Mouse (Mus musculus): ENCODE data around the gene Use1.
"Not testable (repeated sequence)": the region's sequence is repeated elsewhere in the genome, so short reads cannot be mapped to it uniquely, and the experiment has no call there.

The Use1 gene

DNA sequence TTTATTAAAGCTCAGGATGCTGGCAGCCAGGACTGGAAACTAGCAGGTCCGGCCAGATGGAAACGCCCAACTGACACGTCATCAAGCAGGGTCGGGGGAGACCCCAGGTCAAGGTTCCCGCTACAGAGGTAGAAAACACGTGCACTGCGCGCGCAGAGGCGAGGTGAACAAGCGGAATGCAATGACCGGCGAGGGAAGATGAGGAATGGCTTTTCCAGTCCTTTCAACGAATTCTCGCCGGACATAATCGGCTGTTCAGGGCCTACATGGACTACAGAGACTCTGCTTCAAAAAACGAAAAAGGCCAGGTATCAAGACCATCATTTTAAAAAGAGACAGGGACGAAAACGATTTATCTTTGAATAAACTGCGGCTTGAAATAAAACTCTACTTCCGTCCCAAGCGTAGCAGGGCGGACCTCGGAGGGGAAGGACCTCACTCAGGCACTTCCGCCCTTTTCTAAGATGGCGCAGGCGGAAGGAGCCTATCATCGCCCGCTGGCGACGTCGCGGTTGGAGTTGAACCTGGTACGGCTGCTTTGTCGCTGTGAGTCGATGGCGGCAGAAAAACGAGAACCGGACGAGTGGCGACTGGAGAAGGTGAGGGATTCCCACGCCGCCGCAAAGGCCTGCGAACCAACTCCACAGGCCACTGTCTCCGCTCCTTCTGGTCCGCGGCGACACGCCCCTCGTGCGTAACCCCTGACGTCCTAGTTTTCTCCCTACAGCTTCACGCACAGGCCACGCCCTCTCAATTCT, at the start of gene Use1:
Gene Use1 (plus strand): TSS at position 78 of the 758 bp plus-strand sequence.
- peak; percentile 88 for DNase-seq (ENCODE audit: low spot score)

- not testable (repeated sequence) for DNase-seq (ENCODE audit: low spot score)
These were observed 48.0 kb upstream of the Use1 start for GRCm38 (mm10) chr8:71318610-71319009.

- DNase-seq (ENCODE audit: low spot score): not testable (repeated sequence)
These were observed 46.9 kb upstream of the Use1 start for GRCm38 (mm10) chr8:71319760-71320159.

DNA sequence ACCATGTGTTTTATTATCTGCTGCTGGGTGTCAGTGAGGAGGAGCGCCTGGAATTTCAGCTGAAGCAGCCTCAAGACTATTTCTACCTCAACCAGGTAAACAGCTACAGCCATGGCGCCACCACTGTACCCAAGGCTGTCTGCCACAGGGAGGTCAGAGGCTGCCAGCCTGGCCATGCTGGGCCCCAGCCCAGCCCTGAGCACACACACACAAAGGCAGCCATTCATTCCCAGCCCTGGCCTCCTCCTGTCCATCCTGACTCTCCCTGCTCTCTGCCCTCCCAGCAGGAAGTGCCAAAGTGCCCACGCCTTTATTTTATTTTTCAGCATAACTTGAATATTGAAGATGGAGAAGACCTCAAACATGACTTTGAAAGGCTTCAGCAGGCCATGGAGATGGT, 43.7 kb upstream of the Use1 start:
- DNase-seq (ENCODE audit: low spot score): no peak

DNA sequence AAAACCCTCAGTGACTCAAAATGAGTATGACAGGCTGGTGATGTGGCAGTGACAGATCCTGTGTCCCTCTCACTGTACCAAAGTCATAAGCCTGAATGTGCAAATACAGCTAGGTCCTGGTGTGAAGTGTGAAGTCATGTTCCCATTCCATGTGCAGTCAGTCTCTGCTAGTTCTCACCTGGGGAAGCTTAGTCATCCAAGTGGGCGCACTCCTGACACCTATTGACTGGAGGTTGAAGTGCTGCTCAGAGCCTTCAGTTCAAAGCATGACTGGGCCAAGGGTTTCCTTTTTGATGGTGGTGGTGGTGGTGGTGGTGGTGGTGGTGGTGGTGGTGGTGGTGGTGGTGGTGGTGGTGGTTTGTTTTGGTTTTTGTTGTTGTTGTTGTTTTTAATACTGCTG, 41.8 kb upstream of the Use1 start:
- DNase-seq (ENCODE audit: low spot score): no peak

GRCm38 (mm10) chr8:71337834-71338233, 28.8 kb upstream of the Use1 start:
- DNase-seq (ENCODE audit: low spot score): not testable (repeated sequence)

DNA sequence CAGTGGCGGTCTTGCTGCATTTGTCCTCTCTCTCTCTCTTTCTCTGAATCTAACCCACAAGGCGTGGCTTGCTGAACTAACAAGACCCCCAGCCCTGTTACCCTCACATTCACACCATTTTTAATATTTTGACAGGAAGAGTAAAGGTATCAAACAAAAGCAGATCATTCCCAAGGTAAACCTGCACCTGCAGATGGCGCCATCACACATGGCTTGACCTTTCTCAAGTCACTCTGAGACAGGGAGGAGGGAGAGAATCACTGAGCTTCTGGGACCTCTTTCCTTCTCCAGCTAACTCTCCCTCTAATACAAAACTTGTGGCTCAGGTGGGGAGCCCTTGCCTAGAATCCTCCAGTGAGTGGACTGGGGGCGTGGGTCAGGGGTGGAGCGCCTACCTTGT, 26.0 kb upstream of the Use1 start:
- peak; percentile 17 for DNase-seq (ENCODE audit: low spot score)

- DNase-seq (ENCODE audit: low spot score): no peak
These were observed 20.1 kb upstream of the Use1 start for GRCm38 (mm10) chr8:71346581-71346980.

DNA sequence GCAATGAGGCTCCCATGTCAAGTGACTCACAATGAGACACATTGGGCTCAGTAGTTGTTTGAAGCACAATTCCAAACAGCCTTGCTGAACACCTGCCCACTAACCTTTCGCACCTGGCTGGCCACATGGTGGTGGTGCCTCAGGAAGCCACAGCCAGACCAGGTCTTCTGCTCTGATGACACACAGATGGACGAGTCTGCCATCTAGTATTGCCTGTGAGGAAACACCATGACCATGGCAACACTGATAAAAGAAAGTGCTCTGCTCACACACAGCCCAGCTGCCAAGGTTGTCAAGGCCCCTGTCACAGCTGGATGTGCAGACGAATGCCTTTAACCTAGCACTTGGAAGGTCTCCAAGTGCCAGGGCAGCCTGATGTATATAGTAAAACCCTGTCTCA, 15.5 kb upstream of the Use1 start:
- DNase-seq (ENCODE audit: low spot score): no peak

GRCm38 (mm10) chr8:71351520-71351919, 15.1 kb upstream of the Use1 start:
- DNase-seq (ENCODE audit: low spot score): no peak

GRCm38 (mm10) chr8:71358026-71358425, 8.6 kb upstream of the Use1 start:
- no peak for DNase-seq (ENCODE audit: low spot score)

- no peak for DNase-seq (ENCODE audit: low spot score)
These were observed 1.0 kb downstream of the Use1 start for GRCm38 (mm10) chr8:71367529-71368176.

DNA sequence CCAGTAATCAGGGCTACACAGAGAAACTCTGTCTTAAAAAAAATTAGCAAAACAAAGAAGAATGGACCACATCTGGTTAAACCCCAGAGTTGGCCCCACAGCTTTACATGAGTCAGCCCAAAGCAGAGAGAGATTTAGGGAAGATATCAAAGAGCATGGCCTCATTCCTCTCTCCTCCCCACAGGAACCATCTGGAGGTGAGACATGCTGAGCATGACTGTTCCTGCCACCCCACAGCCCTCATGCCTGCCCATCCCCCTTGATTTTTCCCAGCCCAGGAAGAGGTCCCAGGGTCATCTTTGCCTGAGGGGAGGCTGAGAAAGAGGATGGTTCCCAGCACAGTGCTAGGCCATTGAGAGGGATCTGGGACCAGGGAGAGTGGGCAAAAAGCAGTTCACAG, 1.7 kb downstream of the Use1 start:
- no peak for DNase-seq (ENCODE audit: low spot score)

DNA sequence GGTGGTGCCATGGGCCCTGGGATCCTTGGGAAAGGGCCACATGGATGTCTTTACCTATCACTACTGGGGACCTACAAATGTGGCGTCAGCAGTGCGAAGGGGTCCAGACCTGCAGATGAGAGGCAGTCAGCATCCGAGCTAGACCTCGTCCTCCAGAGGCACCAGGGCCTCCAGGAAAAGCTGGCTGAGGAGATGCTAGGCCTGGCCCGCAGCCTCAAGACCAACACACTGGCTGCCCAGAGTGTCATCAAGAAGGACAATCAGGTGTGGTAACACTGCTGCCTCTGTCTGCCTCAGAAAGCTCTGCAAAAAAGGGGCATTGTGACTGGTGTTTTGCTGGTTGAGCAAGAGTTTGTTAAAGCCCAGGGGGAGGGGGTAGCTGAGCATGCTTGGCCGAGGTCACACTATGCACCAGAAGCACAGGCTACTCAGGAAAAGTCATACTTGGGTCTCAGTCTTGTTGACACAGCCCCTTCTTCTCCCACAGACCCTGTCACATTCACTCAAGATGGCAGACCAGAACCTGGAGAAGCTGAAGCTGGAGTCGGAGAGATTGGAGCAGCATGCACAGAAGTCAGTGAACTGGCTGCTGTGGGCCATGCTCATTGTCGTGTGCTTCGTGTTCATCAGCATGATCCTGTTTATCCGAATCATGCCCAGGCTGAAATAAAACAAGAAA, 2.5 kb downstream of the Use1 start:
- no peak for DNase-seq (ENCODE audit: low spot score)

DNA sequence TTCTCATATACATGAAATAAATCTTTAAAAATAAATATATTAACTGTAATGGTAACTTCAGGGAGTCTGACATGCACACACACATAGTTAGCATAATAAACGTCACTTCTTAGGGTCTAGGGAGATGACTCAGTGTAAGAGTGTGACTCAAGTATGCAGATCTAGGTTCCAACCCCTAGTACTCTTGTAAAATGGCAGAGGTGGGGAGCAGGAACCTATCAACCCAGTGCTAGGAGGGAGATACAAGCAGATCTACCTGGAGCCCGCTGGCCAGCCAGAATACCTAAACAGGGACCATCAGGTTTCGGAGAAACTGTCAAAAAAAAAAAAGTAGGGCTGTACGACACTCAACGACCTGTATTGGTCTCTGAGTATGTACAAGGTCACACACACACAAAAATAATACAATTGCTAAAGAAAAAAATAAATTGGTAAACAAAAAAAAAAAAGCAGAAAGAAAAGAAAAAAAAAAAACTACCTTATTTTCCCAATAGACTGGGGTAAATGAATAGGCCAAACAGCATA, 4.1 kb downstream of the Use1 start:
- DNase-seq (ENCODE audit: low spot score): no peak

DNA sequence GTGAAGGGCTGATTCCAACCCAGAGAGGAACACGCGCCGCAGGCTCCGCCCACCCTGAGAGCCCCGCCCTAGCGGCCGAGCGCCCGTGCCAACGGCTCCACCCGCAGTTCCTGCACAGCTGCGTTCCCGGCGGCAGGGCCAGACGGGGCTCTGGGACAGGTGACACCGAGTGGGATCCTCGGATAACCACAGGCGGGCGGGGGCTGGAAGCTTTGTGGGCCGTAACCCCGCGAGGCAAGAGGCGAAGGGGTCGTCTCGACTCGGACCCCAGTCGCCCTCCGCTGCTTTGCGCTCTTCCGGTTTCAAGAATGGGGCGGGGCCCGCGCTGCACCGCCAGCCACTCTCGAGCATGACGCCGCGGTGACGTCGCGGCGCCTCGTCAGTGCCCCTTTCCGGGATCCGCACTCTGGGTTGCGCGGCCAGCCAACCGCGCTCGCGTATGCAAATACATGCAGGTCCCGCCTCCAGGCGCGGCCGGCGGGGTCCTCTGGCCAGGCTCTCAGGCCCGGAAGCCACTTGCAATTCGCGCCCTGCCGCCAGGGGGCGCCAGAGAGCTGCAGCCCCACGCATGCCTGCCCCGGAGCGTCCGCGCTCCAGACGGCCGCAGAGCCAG, 4.7 kb downstream of the Use1 start, which contains the start of gene Ocel1:
Gene Ocel1 (plus strand): TSS at position 63 of the 613 bp plus-strand sequence.
- DNase-seq (ENCODE audit: low spot score): peak; percentile 95

GRCm38 (mm10) chr8:71372427-71372826, 5.8 kb downstream of the Use1 start:
- DNase-seq (ENCODE audit: low spot score): no peak

GRCm38 (mm10) chr8:71373000-71373399, 6.4 kb downstream of the Use1 start:
- no peak for DNase-seq (ENCODE audit: low spot score)

DNA sequence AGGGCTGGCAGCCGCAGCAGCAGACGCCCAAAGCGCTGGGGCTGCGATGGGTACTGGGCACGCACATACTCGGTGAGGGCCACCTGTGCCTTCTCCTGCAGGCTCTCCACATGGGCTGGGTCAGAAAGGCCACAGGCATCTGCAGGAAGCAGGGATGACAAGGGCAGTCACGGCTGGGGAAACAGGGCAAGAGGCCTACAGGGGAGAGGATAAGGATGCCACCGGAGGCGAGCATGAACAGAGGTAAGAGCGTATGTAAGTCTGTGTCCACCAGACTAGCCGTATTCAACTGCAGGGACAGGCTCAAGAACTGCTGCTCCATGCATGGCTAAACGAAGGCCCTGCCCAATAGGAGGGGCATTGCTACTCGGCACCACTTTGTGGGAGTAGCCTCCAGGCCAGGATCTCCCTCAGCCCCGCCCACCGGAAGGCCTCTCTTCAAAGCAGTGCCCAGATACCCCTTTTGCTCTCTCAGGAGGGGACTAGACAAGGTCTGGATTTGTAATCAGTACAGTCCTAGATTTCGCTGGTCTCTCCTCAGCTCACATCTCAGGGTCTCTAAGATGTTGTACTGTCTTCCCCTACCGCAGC, 8.1 kb downstream of the Use1 start:
- DNase-seq (ENCODE audit: low spot score): no peak

GRCm38 (mm10) chr8:71375581-71376422, 9.2 kb downstream of the Use1 start:
- DNase-seq (ENCODE audit: low spot score): peak; percentile 59

DNA sequence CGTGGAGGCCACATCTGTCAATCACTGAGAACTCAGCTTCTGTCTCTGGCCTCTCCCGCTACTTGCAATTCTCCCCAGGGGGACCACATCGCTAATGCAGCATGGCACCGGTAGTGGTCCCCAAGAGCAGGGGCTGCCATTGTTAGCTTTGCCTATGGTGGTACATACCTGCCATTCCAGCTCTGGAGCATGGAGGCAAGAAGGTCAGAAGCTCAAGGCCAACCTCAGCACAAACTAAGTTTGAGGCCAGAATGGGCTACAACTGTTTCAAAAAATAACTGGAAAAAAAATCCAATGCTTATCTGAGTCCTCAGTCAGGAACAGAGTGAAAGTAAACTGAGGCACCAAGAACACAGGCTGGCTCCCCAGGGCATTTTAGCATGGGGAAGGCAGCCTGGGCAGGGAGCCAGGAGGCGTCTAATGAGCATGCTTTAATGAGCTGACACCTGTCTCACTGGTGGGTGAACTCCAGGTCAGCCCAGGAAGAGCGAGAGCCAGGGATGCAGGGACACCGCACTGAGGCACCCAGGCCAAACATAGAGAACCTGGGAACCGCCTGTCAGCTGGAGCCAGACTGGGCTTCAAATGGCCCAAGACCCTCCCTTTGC, 9.9 kb downstream of the Use1 start:
- DNase-seq (ENCODE audit: low spot score): no peak

Measured in urinary bladder, postnatal 25 days (tissue).